Mouse (Mus musculus): Measurements from ENCODE around the gene Ctdspl. TPM values are rescaled to one million over a fixed set of nuclear protein-coding genes. Genes with fewer than 3 reads are reported as not detected.

The Ctdspl gene
- total RNA-seq (2021): 10 to 100 TPM; 16.0 to 17.5 TPM

GRCm38 (mm10) chr9:118926111-118926650 lies at the start of gene Ctdspl:
Gene Ctdspl, plus strand, starts transcription at chr9:118926453.
- DNase-seq: peak; percentile 65 to 69
- intact Hi-C loops (cut with DNase I): loop anchor here (5.0 kb wide), 1 partner anchor 56 kb away; no protein-coding TSS in a partner anchor

DNA sequence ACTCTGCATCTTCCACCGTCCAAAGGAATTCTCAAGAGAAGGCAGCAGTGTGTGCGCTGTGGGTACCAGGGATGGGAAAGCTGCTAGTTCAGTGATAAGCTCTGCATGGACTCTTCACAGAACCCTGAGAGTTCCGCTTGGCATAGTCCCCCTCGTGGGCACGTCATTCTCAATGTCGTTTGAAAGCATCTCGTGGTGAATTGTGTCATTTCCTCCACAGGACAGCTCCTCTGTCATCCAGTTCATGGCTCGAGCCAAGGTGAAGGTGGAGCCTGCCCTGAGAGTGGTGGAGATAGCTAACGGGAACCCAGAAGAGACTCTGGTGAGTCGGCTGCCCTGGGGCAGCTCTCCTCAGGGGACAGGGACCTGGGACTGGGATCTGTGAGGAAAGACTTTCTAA lies 49.4 kb upstream of the Ctdspl start:
- intact Hi-C loops (cut with DNase I): no loop called here
- peak; percentile 35 to 36 for DNase-seq

DNA sequence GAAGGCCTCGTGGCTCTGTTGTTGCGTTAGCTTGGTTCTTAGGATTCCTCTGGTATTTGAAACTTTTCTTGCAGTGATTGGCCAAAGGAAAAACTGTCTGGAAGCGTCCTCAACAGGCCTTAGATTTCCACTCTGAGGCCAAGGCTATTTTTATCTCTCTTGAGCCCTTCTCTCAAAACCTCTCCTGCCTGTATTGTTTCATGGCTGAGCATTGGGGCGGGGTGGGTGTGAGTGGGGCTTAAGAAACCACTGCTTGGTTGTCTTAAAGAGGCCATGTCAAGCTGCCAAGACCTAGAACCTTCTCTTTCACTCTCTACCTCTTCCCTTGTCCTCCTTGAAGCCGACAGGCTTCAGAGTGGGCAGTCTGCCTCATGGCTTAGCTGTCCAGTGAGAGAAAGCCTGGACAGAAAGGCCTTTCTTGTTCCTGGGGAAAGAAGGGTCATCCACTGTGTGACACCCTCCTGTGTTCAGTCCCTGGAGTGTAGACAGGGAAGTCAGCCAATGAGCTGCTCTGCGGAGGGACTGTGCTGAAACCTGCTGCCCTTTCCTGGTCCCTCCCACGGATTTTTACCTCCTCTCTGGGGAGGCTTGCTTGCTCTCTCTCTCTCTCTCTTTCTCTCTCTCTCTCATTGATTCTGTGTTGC lies 48.8 kb upstream of the Ctdspl start:
- DNase-seq: peak; percentile 48 to 49
- intact Hi-C loops (cut with DNase I): no loop called here

- DNase-seq: no peak
- intact Hi-C loops (cut with DNase I): no loop called here
Observed at GRCm38 (mm10) chr9:118878596-118878995, 47.7 kb upstream of the Ctdspl start.

- intact Hi-C loops (cut with DNase I): no loop called here
- DNase-seq: peak in 1 of 2 experiments; percentile 44
Observed at GRCm38 (mm10) chr9:118881281-118881945, 44.8 kb upstream of the Ctdspl start.

DNA sequence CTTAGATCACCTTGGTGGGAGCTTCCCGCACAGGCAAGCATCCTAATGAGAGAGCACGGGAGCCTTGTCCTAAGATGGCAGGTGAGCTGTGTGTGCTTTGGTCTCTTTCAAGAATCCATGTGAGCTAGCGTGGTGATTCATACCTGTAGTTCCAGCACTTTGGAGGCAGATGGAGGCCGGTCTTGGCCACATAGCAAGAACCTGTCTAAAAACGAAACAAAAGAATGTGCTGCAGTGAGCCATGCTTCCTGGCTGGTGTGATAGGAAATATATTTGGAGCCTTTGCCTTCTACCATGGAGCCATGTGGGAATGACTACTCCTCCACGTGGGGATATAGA lies 44.3 kb upstream of the Ctdspl start:
- DNase-seq: no peak
- intact Hi-C loops (cut with DNase I): no loop called here

GRCm38 (mm10) chr9:118883150-118883549 lies 43.1 kb upstream of the Ctdspl start:
- intact Hi-C loops (cut with DNase I): no loop called here

DNA sequence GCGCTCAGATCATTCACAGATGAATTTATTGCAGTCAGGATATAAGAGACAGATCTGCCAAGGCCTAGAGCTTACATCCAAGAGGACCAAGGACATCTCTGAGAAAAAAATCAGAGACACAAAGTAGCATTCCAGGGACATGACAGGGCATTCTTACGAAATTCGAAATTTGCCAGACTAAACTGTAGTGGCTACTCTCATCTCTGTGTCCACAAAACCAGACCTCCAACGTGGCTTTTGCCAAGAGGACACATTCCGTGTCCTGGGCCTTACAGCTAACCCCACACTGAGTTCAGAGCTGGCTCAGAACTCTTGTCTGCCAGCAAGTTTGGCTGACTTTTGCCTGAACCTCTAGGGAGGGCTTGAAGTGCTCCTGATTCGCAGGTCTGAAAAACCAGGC lies 40.5 kb upstream of the Ctdspl start:
- intact Hi-C loops (cut with DNase I): no loop called here
- DNase-seq: peak; percentile 32 to 38

More at GRCm38 (mm10) chr9:118883150-118883549, 43.1 kb upstream of the Ctdspl start:
- DNase-seq: no peak

GRCm38 (mm10) chr9:118887201-118887600 lies 39.1 kb upstream of the Ctdspl start:
- peak; percentile 54 to 73 for DNase-seq
- intact Hi-C loops (cut with DNase I): no loop called here

- intact Hi-C loops (cut with DNase I): no loop called here
- DNase-seq: no peak
Observed at GRCm38 (mm10) chr9:118887734-118888133, 38.5 kb upstream of the Ctdspl start.

- intact Hi-C loops (cut with DNase I): no loop called here
Observed at GRCm38 (mm10) chr9:118890149-118890548, 36.1 kb upstream of the Ctdspl start.

DNA sequence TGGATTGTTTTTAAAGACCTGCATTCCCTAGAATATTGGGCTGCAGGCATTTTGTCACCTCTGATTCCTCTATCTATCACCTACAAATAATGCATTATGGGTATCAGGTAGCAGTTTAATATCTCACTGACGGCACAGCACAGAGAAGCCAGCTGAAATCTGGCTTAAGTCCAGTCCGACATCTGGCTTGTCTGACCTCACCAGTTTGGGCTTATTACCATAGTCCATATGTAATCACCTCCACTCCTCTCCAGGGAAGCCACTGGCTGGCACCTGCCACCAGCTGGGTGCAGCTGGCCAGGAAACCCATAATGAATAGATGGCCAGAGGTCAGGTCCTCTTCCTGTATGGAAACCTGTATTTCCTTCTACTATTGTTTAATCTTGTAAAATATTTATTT lies 35.6 kb upstream of the Ctdspl start:
- DNase-seq: peak; percentile 32 to 50
- intact Hi-C loops (cut with DNase I): no loop called here

More at GRCm38 (mm10) chr9:118890149-118890548, 36.1 kb upstream of the Ctdspl start:
- DNase-seq: no peak

GRCm38 (mm10) chr9:118891068-118891467 lies 35.2 kb upstream of the Ctdspl start:
- DNase-seq: no peak
- intact Hi-C loops (cut with DNase I): no loop called here

GRCm38 (mm10) chr9:118891593-118891992 lies 34.7 kb upstream of the Ctdspl start:
- DNase-seq: no peak
- intact Hi-C loops (cut with DNase I): no loop called here

GRCm38 (mm10) chr9:118895101-118895500 lies 31.2 kb upstream of the Ctdspl start:
- no peak for DNase-seq
- intact Hi-C loops (cut with DNase I): no loop called here

- DNase-seq: no peak
- intact Hi-C loops (cut with DNase I): no loop called here
Observed at GRCm38 (mm10) chr9:118900677-118901076, 25.6 kb upstream of the Ctdspl start.

- intact Hi-C loops (cut with DNase I): no loop called here
- DNase-seq: no peak
Observed at GRCm38 (mm10) chr9:118901917-118902316, 24.3 kb upstream of the Ctdspl start.

- intact Hi-C loops (cut with DNase I): loop anchor here (1.0 kb wide), 2 partner anchors 302 to 319 kb away; partner anchors contain the start of gene Itga9
- DNase-seq: peak; percentile 90 to 94
Observed at GRCm38 (mm10) chr9:118907934-118908620, 18.2 kb upstream of the Ctdspl start.

DNA sequence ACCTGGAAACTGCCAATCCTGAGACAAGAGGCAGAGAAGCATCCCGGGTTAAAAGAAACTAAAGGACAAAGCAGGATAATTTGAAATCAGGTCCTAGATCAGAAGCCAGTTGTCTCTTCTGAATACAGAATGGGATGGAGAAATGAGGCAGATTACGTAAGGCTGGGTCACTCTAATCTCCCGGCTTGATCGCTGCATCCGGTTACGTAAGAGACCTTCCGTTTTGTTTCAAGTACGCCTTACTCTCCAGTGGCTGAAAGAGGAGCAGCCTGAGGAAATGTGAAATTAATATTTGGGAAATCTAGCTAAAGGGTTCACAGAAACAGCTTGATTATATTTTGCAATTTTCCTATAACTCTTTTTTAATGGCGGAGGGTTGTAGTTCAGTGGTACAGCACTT lies 13.2 kb upstream of the Ctdspl start:
- intact Hi-C loops (cut with DNase I): no loop called here
- DNase-seq: no peak

GRCm38 (mm10) chr9:118913613-118914012 lies 12.6 kb upstream of the Ctdspl start:
- intact Hi-C loops (cut with DNase I): no loop called here
- no peak for DNase-seq

- intact Hi-C loops (cut with DNase I): no loop called here
- DNase-seq: no peak
Observed at GRCm38 (mm10) chr9:118914589-118914988, 11.7 kb upstream of the Ctdspl start.
